Mouse (Mus musculus): ENCODE results near the gene Gps2. TPM values are rescaled to one million over a fixed set of nuclear protein-coding genes. Genes with fewer than 3 reads are reported as not detected.

The Gps2 gene
- total and polyA plus RNA-seq, 2 experiments from 2014 or later = 44.4 to 64.9 TPM

DNA sequence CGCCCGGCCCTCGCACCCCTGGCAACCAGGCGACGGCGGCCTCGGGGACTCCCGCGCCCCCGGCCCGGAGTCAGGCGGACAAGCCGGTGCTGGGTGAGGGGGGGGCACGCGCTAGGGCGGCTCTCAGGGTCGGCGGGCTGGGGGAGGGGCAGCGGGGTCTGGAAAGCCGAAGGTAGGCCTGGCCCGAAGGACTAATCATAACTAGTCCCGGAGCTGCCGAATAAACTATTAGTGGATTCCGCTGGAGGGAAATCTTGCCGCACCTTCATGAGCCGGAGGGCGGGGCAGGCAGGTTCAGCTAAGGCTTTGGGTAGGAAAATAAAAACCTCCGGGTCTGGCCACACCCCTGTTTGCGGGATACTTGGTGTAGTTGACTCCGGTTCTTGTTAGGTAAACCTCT lies 22.5 kb downstream of the Gps2 start:
- Histone ChIP-seq H3K4me1 (ENCODE audit: insufficient read depth) (peaks cover 8% of the 10 kb centered on the region), H3K4me2 (ENCODE audit: low read depth) (peak overlapping the region; percentile 98), H3K27me3 (ENCODE audit: insufficient read depth, low read length) (no peaks in the 10 kb centered on the region), H3K27ac (ENCODE audit: low read depth, low read length) (no peak overlapping the region), H3K4me3 (ENCODE audit: low read depth, low read length) (peak overlapping the region; percentile 55), H3K36me3 (ENCODE audit: insufficient read depth) (no peaks in the 10 kb centered on the region), H3K9me3 (ENCODE audit: low read length) (no peaks in the 10 kb centered on the region), H3K9ac (peak overlapping the region; percentile 55)
- WGBS = 2% methylated on average over 30 of the region's 30 CpGs
- DNase-seq = no peak
- ATAC-seq = no peak
- TF ChIP-seq CTCF (IDR thresholded peaks at IDR 0.05; ENCODE audit: low read depth) = no peak

- H3K9me3 ChIP-seq (ENCODE audit: low read length) = no peaks in the 10 kb centered on the region
- no peak for TF ChIP-seq CTCF (IDR thresholded peaks at IDR 0.05; ENCODE audit: low read depth)
- H3K27me3 ChIP-seq (ENCODE audit: insufficient read depth, low read length) = no peaks in the 10 kb centered on the region
- no peak overlapping the region for H3K27ac ChIP-seq (ENCODE audit: low read depth, low read length)
- H3K36me3 ChIP-seq (ENCODE audit: insufficient read depth) = no peaks in the 10 kb centered on the region
- H3K4me2 ChIP-seq (ENCODE audit: low read depth) = peak overlapping the region; percentile 98
- no peak for ATAC-seq
- peaks cover 8% of the 10 kb centered on the region for H3K4me1 ChIP-seq (ENCODE audit: insufficient read depth)
- 36% methylated on average over 9 of the region's 9 CpGs for WGBS
- no peak overlapping the region for H3K9ac ChIP-seq
- no peak for DNase-seq
- peak overlapping the region; percentile 55 for H3K4me3 ChIP-seq (ENCODE audit: low read depth, low read length)
Observed at GRCm38 (mm10) chr11:69936714-69937347, 23.1 kb downstream of the Gps2 start.

- Histone ChIP-seq H3K9ac (no peak overlapping the region), H3K4me2 (ENCODE audit: low read depth) (no peak overlapping the region), H3K27ac (ENCODE audit: low read depth, low read length) (no peak overlapping the region), H3K36me3 (ENCODE audit: insufficient read depth) (no peaks in the 10 kb centered on the region), H3K27me3 (ENCODE audit: insufficient read depth, low read length) (no peaks in the 10 kb centered on the region), H3K9me3 (ENCODE audit: low read length) (no peaks in the 10 kb centered on the region), H3K4me1 (ENCODE audit: insufficient read depth) (peaks cover 8% of the 10 kb centered on the region), H3K4me3 (ENCODE audit: low read depth, low read length) (no peak overlapping the region)
- DNase-seq = no peak
- no peak for TF ChIP-seq CTCF (IDR thresholded peaks at IDR 0.05; ENCODE audit: low read depth)
- WGBS = 40% methylated on average over 4 of the region's 4 CpGs
- no peak for ATAC-seq
Observed at GRCm38 (mm10) chr11:69937385-69937784, 23.7 kb downstream of the Gps2 start.

DNA sequence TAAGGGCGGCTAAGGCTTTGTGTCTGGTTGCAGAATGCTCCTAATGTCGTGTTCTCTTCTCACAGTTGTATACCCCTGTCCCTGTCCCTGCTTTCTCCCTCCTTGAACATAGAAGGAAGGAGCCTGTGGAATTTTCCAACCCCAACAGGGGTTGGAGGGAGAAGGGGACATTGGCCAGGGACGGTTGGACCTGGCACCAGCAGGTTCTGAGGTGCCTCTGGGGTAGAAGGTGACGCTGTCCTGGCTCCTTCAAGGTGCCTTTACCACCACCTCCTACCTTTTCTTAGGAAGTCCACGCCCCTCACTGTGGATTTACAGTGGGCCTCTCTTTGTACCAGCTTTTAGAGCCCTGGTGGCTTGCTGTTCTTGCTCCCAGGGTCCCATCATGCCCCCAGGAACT lies 24.1 kb downstream of the Gps2 start:
- Histone ChIP-seq H3K9me3 (ENCODE audit: low read length) (no peaks in the 10 kb centered on the region), H3K27me3 (ENCODE audit: insufficient read depth, low read length) (no peaks in the 10 kb centered on the region), H3K36me3 (ENCODE audit: insufficient read depth) (no peaks in the 10 kb centered on the region), H3K9ac (no peak overlapping the region), H3K4me1 (ENCODE audit: insufficient read depth) (peaks cover 8% of the 10 kb centered on the region), H3K4me2 (ENCODE audit: low read depth) (no peak overlapping the region), H3K4me3 (ENCODE audit: low read depth, low read length) (no peak overlapping the region), H3K27ac (ENCODE audit: low read depth, low read length) (no peak overlapping the region)
- TF ChIP-seq CTCF (IDR thresholded peaks at IDR 0.05; ENCODE audit: low read depth) = no peak
- 82% methylated on average over 5 of the region's 5 CpGs for whole genome bisulfite sequencing
- DNase-seq (no peak), ATAC-seq (no peak)

DNA sequence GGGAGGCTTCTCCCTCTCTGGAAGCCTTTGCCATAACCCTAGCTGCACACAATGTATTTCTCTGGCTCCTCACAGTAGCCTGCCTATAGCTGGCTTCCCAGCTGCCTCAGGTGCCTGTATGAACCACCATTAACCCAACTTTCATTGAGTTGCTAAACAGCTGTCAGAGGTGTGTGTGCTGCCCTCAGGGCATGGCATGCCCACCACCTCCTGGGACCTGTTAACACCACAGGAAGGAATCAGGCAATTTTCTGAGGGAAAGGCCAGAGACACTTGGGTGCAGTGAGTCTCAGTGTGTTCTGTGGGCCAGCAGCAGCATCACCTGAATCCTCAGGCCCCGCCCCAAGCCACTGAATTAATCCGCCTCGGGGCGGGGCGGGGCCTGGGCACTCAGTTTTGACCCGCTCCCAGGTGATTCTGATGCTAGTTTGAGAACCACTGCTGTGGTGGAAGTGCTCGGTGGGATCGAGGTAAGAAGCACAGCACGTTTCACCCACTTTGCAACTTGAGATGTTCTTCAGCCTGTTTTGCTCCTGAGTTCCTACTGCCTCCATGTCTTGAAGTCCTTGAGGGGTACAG lies 24.8 kb downstream of the Gps2 start:
- H3K9ac ChIP-seq = no peak overlapping the region
- no peak overlapping the region for H3K27ac ChIP-seq (ENCODE audit: low read depth, low read length)
- no peaks in the 10 kb centered on the region for H3K36me3 ChIP-seq (ENCODE audit: insufficient read depth)
- no peaks in the 10 kb centered on the region for H3K9me3 ChIP-seq (ENCODE audit: low read length)
- H3K4me3 ChIP-seq (ENCODE audit: low read depth, low read length) = no peak overlapping the region
- DNase-seq (no peak), ATAC-seq (no peak)
- H3K4me1 ChIP-seq (ENCODE audit: insufficient read depth) = peaks cover 8% of the 10 kb centered on the region
- no peak overlapping the region for H3K4me2 ChIP-seq (ENCODE audit: low read depth)
- WGBS = 28% methylated on average over 9 of the region's 9 CpGs
- no peak for TF ChIP-seq CTCF (IDR thresholded peaks at IDR 0.05; ENCODE audit: low read depth)
- H3K27me3 ChIP-seq (ENCODE audit: insufficient read depth, low read length) = no peaks in the 10 kb centered on the region

DNA sequence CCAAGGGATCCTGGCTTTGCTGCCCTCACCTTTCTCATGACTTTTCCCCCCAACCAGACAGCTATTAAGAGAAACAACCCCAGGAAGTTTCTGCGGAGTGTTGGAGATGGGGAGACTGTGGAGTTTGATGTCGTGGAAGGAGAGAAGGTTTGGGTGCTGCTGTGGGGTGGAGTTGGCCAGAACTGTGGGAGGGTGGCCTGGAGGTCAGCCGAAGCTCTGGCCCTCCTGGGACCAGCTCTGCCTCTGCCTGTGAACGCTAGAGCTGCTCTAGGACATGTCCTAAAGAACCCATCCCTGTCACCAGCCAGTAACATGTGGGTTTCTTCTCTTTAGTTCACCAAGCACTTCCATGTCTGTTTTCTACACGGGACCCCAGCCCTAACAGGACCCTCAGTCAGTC lies 25.5 kb downstream of the Gps2 start:
- H3K4me1 ChIP-seq (ENCODE audit: insufficient read depth) = peaks cover 8% of the 10 kb centered on the region
- no peaks in the 10 kb centered on the region for H3K9me3 ChIP-seq (ENCODE audit: low read length)
- H3K9ac ChIP-seq = no peak overlapping the region
- TF ChIP-seq CTCF (IDR thresholded peaks at IDR 0.05; ENCODE audit: low read depth) = no peak
- 75% methylated on average over 5 of the region's 5 CpGs for WGBS
- DNase-seq (no peak), ATAC-seq (no peak)
- H3K27ac ChIP-seq (ENCODE audit: low read depth, low read length) = no peak overlapping the region
- no peak overlapping the region for H3K4me2 ChIP-seq (ENCODE audit: low read depth)
- no peak overlapping the region for H3K4me3 ChIP-seq (ENCODE audit: low read depth, low read length)
- H3K36me3 ChIP-seq (ENCODE audit: insufficient read depth) = no peaks in the 10 kb centered on the region
- H3K27me3 ChIP-seq (ENCODE audit: insufficient read depth, low read length) = no peaks in the 10 kb centered on the region

DNA sequence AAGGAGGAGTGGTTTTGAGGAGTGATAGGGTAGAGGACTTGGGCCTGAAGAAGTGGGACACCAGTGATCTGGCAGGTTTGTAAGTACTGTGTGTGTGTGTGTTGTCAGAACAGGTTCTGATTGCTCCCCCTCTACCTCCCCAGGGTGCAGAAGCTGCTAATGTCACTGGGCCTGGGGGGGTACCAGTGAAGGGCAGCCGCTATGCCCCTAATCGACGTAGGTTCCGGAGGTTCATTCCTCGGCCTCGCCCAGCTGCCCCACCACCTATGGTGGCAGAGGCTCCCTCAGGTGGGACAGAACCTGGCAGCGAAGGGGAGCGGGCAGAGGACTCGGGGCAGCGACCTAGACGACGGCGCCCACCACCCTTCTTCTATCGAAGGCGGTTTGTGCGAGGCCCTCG lies 26.0 kb downstream of the Gps2 start:
- Histone ChIP-seq H3K36me3 (ENCODE audit: insufficient read depth) (no peaks in the 10 kb centered on the region), H3K9ac (no peak overlapping the region), H3K27me3 (ENCODE audit: insufficient read depth, low read length) (no peaks in the 10 kb centered on the region; the same call in 1 of the 2 replicates), H3K9me3 (ENCODE audit: low read length) (no peaks in the 10 kb centered on the region), H3K4me3 (ENCODE audit: low read depth, low read length) (no peak overlapping the region), H3K4me1 (ENCODE audit: insufficient read depth) (peaks cover 8% of the 10 kb centered on the region), H3K27ac (ENCODE audit: low read depth, low read length) (no peak overlapping the region), H3K4me2 (ENCODE audit: low read depth) (no peak overlapping the region)
- WGBS = 91% methylated on average over 17 of the region's 17 CpGs
- no peak for DNase-seq
- ATAC-seq = no peak
- no peak for TF ChIP-seq CTCF (IDR thresholded peaks at IDR 0.05; ENCODE audit: low read depth)

All from forebrain, postnatal 0 days (tissue).